Mouse (Mus musculus) kidney, postnatal 10 days (tissue): ENCODE data around the gene Pnlip.

ENCODE experiments used
- DNase-seq: peaks from one replicate; pipeline ENCODE4 v3.0.0; 2021; ENCODE audit warnings: mixed read lengths

Gene Pnlip

DNA sequence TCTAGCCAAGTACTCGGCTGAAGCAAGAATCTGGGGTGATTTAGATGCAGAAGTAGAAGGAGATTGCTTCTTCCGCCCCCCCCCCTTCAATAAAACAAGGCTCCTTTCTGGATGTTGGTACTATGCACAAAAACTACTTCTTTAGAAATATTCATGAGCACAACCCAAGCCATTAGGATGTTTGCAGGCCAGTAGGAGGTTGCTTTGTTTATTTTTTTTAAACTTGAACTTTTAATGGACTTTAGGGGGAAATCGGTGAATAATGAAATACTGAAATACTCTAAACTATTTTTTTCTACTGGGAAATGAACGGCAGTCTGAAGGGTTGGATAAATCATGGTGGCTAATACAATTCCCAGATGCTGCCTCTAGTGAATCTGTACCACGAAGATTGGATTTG lies at the start of gene Pnlip:
Gene Pnlip, plus strand, starts transcription at position 301 of the 400 bp plus-strand sequence.
- DNase-seq = no peak

DNA sequence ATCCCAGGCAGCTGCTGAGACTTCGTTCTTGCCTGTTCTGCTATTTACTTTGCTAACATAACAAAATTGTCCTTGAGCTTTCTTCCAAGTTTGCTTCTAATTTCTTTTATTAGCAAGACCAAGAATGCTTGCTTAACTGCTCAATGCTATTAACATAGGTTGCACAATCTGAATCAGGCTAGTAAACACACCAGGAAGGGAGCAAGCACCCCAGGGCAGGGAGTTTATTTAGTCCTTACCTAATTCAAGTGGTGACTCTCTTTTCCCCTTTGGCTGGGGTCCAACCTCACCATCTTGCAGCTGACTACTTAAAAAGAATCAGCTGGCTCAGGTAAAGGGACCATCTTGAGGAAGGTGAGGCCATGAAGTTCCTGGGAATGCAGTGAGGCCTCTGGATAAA lies 42.6 kb upstream of the Pnlip start:
- DNase-seq = no peak

DNA sequence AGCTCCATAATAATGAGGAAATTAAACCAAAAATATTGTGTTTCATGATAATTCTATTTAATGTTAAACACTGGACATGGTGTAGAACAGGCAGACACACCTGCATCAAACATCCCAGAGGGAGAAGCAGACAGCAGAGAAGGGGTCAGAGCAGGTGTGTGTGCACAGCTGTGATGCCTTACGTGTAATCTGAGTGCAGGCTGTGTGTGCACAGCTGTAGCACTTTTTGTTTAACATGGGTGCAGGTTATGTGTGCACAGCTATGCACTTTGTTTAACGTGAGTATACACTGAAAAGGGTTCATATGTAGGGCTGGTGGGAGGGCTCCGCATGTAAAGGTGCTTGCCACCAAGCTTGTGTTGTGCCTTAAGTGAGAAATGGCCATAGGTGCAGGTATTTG lies 39.6 kb upstream of the Pnlip start:
- no peak for DNase-seq

DNA sequence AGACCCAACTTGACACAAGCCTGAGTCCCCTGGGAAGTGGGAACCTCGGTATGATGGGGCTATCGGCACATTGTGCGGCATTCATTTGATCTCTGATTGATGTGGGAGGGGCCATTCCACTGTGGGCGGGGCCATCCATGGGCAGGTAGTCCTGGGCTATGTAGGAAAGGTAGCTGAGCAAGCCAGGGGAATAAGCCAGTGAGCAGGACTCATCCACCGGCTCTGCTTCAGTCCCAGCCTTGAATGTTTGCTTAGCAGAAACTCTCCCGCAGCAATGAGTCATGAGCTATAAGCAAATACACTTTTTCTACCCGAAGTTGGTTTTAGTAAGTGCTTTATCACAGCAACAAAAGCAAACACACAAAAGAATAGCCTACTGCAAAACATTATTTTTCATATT lies 35.7 kb upstream of the Pnlip start:
- DNase-seq = no peak

DNA sequence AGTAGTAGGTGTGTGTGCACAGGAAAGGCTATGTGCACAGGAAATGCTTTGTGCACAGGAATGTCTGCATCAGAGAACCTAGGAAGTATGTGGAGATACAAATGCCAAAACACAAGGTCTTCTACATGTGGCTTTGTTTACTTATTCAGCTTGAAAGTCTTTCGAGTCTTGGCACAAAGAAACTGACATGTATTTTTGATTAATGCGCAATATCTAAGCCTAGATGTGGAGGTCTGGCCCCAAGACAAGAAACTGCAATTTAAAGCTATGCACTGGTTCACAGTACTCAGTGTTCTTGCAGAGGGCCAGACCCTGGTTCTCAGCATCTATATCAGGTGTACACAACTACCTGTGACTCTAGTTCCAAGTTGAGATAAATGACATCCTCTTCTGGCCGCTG lies 31.6 kb upstream of the Pnlip start:
- no peak for DNase-seq

DNA sequence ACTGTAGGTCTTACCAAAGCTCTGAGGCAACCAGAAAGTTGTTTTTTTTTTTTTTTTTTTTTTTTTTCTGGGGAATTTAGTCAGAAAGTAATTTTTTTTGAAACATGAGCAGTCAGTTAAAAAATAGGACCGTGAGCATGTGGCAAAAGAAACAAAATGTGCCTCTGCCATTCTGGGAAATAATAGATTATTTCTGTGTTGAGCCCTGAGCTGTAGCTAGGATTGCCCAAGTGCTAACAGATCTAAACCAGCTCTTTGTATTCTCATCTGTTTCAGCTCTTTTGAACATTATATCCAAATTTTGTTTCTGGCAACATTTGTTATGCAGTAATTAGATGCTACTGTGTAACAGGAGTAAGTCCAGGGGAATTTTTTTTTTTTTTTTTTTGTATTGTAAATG lies 30.7 kb upstream of the Pnlip start:
- DNase-seq = no peak

DNA sequence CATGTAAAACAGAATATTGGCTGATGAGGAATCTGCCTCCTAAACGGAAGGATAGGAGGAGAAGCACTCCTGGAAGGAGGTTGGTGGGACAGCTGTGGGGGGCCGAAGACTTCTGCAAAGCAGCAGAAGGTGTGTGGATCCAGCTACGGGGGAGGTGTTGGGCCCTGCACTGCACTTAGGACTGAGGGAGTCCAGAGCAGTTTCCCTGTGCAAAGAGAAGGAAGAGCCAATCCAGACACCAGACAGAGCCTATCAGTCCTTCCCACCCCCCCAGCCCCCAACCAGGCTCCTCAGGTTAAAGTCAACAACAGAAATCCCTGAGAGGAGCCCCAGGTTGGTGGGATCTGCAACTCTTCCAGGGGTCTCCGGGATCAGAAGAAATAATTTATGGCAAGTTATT lies 27.5 kb upstream of the Pnlip start:
- no peak for DNase-seq

DNA sequence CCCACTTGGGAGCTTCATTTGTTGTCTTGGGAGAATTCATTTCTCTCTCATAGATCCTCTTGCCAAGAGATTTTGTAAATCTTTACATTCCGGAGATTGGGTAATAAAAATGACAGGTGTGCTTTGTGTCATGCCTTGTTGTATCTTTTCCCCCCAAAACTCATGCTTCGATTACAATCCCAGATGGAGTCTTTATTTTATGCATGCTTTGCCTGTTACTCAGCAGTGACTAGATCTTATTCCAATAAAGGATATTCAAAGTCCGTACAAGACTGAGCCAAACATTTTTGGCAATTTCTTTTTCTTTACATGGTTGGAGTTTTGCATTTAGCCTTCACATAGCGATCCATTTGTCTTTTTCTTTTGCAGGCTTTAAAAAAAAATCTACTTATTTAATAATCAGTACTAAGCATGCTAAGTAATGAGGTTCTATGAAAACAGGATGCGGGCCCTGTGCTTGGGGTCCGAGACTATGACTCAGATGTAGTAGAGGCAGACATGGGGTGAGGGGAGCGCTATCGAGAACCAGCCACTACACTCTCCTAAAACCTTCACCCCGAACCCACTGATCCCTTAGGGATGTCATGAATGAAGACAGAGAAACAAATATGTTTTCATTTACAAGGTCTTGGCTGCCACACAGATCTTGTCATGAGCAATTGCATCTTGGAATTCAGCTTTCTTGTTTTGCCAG lies 26.9 kb upstream of the Pnlip start:
- DNase-seq = no peak

DNA sequence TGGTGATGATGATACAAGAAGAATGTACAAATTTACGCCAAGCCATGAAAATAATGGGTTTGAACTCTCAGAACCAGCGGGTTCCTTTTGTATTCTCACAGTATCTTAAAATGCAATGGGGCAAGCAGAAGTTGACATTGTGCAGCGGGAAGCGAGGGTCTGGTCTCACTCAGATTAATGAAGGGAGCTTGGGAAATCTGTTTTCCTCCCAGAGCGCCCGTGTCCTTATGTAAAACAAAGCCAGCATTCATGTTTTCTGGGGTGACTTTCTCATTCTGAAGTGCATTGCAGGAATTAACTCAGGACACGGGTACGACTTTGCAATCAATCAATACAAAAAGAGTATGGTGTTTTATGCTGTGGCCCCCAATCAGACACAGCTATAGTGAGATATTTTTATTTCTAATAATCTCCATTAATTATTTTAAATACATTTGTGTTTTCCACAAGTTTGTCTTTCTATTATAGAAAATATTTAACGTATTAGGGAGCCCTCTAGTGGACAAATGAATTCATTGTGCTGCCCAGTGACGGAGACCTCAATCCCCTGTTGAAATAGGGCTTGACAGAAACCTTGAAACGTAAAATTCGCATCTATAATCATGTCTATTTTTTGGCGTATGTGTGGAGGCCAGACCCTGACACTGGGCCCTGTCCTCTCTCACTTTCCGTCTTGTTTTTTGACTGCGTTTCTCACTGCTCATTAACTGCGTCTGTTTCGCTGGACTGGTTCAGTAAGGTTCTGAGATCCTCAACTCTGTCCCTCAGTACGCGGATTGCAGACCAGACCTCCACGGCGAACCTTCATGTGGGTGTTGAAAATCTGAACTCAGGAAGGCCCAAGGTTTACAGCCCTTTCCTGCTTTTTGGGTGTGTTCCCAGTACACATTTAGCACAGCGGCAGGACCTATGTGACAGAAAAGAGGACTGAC lies 24.6 kb upstream of the Pnlip start:
- no peak for DNase-seq

DNA sequence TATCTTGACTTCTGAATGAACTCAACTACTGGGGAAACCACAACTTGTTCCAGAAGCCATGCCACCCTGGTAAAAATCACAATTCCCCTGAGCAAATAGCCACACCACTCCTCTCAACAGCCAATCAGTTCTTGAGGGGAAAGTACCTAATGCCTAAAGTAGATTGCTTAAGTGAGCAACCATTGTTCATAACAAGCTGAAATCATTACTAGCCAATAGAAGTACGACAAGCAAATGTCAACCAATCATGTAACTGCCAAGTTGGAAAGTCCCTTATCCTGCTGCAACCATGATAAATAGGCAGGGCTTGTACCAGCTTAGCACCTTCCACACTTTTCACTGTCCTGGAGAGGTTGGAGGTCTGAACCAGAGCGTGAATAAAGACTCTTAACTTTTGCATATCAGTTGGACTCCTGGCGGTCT lies 22.9 kb upstream of the Pnlip start:
- DNase-seq = no peak

DNA sequence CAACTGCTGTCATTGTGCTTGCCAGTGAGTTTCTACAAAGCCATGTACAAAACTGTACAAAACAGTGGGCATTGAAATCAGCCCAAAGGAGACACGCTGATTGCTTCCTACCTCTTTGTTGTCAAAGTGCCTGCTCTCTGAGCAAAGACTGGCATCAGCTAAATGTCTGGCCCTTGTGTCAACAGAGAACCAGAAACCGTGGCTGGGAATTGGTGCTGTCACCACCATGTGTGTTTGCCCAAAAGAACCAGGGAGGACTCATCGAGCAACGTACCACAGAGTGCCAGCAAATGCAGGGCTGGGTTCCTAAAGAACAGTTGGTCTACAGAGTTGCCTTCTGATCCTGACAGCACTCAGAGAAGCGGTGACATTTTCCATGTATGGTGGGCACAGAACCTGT lies 2.3 kb upstream of the Pnlip start:
- no peak for DNase-seq

DNA sequence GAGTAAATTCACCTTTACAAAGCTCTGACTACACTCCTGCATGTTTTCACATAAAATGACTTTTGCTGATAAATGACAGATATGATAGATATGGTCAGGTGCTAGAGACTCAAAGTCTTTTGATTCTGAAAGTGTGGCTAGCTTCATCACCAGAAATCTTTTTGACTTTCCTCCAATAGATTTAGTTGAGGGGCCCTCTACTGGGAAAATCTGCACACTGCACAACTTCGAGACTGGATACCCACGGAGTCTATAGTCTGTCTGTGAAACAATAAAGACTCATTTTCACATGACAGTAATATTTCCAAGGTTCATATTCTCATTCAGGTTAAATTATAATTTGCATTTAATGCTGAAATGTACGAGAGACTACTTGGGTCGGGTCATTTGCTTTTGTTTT lies 9.8 kb downstream of the Pnlip start:
- DNase-seq = no peak

DNA sequence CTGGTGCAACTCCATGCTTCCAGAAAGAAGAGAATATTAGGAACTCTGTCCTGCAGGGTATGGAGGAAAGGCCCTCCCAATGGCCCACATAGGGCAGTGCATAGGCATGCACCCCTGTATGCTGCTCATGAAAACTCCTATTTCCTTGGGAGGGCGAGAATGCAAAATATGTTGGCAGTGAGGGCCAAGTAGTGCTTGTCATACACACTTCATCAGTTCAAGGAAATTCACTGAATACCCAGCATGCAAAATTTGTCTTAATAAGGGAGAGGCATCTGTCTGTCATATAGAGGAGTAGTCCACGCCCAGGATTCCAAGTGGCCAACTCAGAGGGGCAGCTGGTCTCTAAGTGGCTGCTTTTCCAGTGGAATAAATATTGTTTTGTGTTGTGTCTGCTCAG lies 11.0 kb downstream of the Pnlip start:
- DNase-seq = no peak

DNA sequence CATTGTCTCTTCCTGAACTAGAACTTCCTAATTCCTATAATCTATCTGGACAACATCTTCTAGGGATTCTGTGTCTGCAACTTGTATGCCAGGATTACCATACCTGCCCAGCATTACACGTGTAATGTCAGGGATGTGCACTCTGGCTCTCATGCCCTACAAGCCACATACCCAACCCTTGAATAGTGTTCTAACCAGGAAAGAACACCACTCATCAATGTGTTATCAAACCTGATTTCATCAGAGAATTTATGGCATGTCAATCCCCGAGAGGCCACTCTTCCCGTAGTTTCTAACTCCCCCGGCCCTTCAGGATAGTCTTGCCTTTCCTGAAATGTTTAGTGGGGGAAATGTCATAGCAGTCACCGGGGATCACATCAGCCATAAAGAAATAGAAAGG lies 12.6 kb downstream of the Pnlip start:
- DNase-seq = no peak

DNA sequence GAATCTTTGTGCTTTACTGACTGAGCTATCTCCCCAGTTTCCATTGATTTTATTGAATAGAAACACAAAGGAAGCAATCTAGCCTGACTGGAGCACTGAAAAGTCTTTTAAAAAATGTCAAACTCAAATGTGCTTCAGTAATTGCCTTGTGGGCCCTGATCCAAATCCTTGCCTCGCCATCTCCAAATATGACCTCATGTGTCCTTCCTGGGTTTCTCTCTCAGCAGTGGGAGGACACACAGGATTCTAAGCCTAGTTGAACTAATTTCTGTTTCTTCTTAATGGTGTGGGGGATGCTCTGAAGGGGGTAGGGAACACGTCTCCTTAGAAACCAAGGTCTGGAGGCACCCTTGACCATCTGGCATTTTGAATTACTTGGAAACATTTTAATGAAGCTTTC lies 22.3 kb downstream of the Pnlip start:
- DNase-seq = peak; percentile 43

DNA sequence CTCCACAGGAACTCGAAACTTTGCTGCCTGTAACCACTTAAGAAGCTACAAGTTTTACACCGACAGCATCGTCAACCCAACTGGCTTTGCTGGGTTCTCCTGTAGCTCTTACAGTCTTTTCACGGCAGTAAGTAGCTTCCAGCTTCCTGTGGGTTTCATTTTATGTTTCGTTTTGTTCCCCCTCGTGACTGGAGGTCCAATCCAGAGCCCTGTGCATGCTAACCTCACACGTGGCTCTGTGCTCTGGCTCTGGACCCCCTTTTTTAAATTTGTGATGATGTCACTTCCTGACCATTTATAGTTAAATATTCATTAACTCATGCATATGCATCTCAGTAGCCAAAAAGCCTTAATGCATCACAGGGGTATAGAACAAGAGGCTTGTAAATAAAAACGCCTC lies 24.8 kb downstream of the Pnlip start:
- DNase-seq = no peak

DNA sequence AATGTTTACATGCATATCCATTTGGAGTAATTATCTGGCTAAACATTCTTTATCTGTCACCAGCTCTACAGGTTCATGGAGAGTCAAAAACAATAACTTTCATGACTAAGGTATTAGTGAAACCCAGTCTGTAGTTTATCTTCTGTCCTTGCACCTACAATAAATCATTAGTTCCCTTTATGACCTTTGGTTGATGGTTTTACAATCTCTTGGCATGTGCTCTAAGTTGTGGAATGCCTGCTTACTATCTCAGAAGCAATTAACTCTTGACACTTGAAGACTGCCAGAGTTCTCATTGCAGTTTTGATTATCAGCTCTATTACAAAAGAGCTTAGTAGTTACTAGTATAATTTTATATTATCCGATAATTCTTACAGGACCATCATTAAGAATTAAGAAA lies 36.6 kb downstream of the Pnlip start:
- no peak for DNase-seq

DNA sequence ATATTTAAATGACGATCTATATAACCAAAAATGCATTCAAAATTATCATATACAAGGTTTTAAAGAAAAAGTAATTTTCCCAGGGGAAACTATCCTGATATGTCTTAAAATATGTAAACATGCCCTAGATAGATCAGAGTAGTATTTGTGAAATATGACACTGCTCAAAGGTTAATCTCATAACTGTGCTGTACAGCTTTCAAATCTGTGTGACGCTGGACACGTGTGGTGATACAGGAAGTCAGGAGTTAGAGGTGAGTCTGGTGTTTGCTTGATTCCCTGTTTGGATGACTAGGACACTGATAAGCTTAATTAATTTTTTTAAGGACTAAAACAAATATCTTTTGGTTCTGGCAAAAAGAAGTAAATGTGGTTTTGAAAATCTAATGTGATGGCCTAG lies 43.0 kb downstream of the Pnlip start:
- no peak for DNase-seq

DNA sequence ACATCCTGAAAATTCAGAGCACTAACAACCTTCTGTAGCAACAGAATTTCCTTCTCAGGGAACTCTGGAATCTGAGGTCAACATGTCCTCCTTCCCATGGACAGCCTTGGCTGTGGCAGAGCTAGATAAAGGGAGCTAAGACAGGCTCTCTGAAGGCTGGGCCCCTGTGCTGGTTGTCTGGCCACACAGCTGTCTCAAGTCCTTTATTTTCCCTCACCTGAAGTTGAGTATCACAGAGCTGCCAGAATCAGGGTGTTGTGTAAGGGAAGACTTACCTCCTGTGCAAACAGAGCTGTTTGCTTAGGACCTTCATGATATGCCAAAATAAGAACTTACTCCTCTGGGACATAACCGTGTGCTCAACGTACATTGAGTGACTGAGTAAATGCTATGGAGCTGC lies 43.9 kb downstream of the Pnlip start:
- no peak for DNase-seq

DNA sequence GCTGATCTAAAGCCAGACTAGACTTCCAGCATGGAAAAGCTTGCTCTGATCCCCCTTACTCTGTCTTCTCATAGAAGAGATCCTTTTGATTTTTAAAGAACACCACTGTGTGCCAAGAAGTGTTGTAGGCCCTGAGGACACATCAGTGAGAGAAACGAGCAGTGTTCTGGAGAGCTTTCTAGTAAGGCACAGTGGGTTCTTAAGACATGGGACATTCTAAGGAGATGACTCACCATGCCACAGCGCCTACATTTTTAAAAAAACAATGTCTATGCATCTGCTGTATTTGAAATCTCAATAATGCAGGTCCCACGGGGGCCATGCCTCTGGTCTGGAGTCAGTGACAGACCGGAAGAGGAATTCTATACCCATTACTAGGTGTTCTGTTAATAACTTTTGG lies 52.3 kb downstream of the Pnlip start:
- no peak for DNase-seq

DNA sequence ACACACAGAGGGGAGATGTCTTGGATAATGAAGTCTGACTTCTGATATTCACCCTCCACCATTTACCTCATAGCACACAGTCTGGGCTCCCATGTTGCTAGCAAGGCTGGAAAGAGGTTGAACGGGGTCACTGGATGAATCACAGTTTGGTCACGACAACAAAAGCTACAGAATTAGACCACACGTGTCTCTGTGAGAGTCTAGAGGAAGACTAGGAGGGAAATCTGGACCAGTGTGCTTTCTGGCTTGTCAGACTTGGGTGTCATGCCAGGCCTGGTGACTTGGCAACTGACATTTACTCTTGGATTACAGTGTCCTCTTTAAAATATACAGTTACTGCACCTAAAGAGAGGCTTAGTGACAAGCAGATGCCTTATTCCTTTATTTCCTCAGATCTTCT lies 56.3 kb downstream of the Pnlip start:
- no peak for DNase-seq

DNA sequence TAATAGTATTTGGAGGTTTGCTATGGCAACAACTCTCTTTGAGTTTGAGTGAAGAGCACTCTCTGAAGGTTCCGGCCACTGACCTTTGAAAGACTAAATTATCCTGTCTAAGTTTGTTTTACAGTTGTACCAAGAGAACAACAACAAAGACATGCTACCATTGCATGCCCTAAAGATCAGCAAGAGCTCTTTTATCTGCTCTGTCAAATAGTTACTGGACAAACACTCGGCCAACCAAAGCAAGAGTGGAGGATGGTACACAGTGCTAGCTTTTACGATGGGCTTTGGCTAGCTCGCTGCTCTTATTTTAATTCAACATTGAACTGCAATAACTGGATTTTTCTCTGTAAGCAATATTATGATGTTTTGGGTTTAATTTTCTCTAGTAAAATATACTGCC lies 65.6 kb downstream of the Pnlip start:
- DNase-seq = no peak

DNA sequence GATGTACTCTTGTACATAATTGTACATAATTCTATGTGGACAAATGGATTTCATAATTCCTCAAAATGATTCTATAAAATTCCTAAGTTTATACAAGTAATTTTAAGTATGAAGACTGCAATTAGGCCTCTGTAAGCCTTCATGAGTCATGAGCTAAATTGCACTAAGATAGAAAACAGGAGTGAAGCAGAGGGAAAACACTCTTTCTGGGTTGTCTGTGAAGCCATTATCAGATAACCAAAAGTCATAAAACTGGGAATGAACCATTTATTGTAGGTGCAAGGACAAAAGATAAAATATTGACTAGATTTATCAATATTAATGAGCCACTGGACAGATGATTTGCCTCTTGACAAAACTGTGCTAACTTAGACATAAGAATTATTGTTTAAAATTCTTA lies 68.1 kb downstream of the Pnlip start:
- DNase-seq = no peak

DNA sequence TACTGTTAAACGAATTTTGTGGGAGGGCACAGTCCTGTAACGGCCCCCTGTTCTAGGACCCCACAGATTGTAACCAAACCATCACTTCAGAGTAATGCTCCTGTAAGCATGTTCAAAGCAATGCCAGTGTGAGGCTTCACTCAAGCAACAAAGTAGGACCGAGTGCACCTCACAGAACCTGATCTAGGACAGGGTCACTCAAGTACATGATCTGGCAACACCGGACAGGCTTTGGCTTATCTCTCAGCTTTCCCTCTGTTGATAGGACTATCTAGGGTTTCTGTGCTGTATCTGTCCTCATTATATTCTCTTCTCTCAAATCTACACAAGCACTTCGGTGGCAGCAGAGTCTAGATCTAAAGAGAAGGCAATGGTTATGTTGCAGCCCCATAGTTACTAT lies 74.3 kb downstream of the Pnlip start:
- no peak for DNase-seq

DNA sequence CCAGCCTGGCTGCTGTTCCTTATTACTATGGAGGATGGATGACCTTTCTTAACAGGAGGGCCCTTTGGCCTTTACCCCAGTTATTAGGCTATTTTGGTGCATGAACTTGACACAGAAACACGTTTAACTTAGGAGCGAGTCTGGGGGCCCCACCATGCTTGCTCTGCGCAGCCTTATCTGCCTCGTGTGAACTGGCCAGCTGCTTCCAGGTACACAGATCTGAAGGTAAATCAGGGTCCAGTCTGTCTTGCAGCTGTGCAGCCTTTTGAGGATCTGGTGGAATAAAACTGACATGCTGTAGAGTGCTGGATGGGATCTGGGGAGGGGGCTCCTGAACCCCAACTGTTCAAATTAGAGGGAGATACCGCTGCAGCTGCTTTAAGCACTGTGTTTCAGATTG lies 75.5 kb downstream of the Pnlip start:
- no peak for DNase-seq
